Mouse (Mus musculus) thymus, adult 18-20 months (tissue): ENCODE measurements at regions not wholly inside any gene's neighbourhood (a gene's known extent, or its start where the extent isn't known, plus 50 kb on each side); places are given as distances from the start of the nearest gene placed in this dataset.

Source experiments
- DNase-seq, 2 experiments: peaks; one replicate each; pipeline ENCODE4 v3.0.0; 2022; ENCODE audit warnings: mixed read lengths in 2 of 2

- DNase-seq = no peak
Observed at GRCm38 (mm10) chr15:8582676-8583075, 62.9 kb upstream of the Gm2310 start.

- DNase-seq = no peak
Observed at GRCm38 (mm10) chr15:8581146-8581913, 61.6 kb upstream of the Gm2310 start.

- no peak for DNase-seq
Observed at GRCm38 (mm10) chr15:8580077-8580476, 60.3 kb upstream of the Gm2310 start.

GRCm38 (mm10) chr15:8577480-8577881 is 57.7 kb upstream of the Gm2310 start:
- DNase-seq = peak in 1 of 2 experiments; percentile 51

- no peak for DNase-seq
Observed at GRCm38 (mm10) chr15:8576975-8577374, 57.2 kb upstream of the Gm2310 start.

- DNase-seq = peak; percentile 35 to 66
Observed at GRCm38 (mm10) chr15:8569617-8570016, 49.9 kb upstream of the Gm2310 start.
